Comparison of ENCODE assay signal across 16 mouse cellular contexts in the genomic region with DNA sequence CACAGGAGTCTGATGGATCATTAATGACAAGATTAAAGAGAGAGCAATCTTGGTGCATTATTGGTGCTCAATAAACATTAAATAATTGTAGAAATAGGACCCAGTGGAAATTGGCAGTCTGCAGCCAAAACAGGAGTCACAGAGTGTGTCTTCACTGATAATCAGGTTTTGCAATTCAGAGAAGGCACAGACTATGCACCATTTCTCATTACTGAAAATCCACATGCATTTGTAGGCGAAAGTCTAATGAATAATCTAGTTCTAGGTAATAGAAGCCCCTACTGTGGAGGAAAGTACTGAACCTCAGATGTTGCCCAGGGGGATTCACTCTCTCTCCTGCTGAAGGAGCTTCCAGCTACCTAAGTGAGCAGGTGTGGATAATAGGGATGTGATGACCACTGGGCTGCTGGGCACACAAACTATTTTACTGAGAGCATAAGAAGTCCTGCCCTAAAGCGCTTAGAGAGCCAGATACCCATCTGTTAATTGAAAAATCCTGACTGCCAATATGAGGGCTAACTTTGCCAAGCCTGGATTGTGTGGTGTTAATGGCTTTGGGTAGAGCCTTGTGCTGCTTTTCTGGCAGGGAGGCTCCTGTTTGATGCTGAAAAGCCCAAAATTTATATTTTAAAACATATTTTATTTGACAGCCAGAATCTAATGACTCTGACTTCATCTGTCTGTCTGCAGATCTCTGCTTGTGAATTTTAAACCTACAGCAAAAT.
DNase-seq lines count a peak whose midpoint lies in the region; ATAC-seq lines count a peak whose summit lies in the region.
"Had no signal": no experiment of that assay in that cellular context is flagged by ENCODE, and none has a peak within 500 bp of the region (broad histone marks: within the 10 kb centered on the region; RNA-seq: fewer than 3 reads in every experiment).

No protein-coding gene starts in this region.

- H3K4me3 ChIP-seq in forebrain, embryonic 15.5 days = no peak overlapping the region
- H3K4me3 ChIP-seq in forebrain, embryonic 10.5 days = no peak overlapping the region
- H3K4me3 ChIP-seq in neural tube, embryonic 14.5 days (ENCODE audit: low read depth, low read length) = no peak overlapping the region
- H3K4me3 ChIP-seq: heart, embryonic 12.5 days; midbrain, embryonic 10.5 days had no signal

- H3K9me3 ChIP-seq in forebrain, embryonic 15.5 days = no peaks in the 10 kb centered on the region
- no peaks in the 10 kb centered on the region for H3K9me3 ChIP-seq in forebrain, embryonic 10.5 days
- no peaks in the 10 kb centered on the region for H3K9me3 ChIP-seq in neural tube, embryonic 14.5 days (ENCODE audit: control insufficient read depth, low read length)
- H3K9me3 ChIP-seq: heart, embryonic 12.5 days; midbrain, embryonic 10.5 days had no signal

- no peaks in the 10 kb centered on the region for H3K36me3 ChIP-seq in forebrain, embryonic 15.5 days
- no peaks in the 10 kb centered on the region for H3K36me3 ChIP-seq in forebrain, embryonic 10.5 days (replicated peaks)
- H3K36me3 ChIP-seq in neural tube, embryonic 14.5 days (ENCODE audit: control insufficient read depth, insufficient read depth, low read length) = no peaks in the 10 kb centered on the region
- H3K36me3 ChIP-seq: heart, embryonic 12.5 days; midbrain, embryonic 10.5 days had no signal

- no peak for DNase-seq in forebrain, embryonic 10.5 days (ENCODE audit: extremely low spot score, low spot score)
- peak; percentile 13 for DNase-seq in left cerebral cortex, postnatal 4 days
- DNase-seq in left cerebral cortex, postnatal 36 days (ENCODE audit: low spot score in 2 of 2) = no peak
- peak; percentile 34 for DNase-seq in brain, embryonic 18.5 days (ENCODE audit: low read depth, low spot score)
- DNase-seq in kidney, adult 9 months = no peak
- DNase-seq: cerebellum, adult 11 months; liver; lung, adult 18-20 months; lung, postnatal 4 days; spleen, adult 18-20 months; thymus, adult 18-20 months had no signal

- H3K27me3 ChIP-seq in forebrain, embryonic 15.5 days = no peaks in the 10 kb centered on the region
- no peaks in the 10 kb centered on the region for H3K27me3 ChIP-seq in forebrain, embryonic 10.5 days (ENCODE audit: poor library complexity, severe bottlenecking)
- no peaks in the 10 kb centered on the region for H3K27me3 ChIP-seq in neural tube, embryonic 14.5 days (ENCODE audit: control insufficient read depth, insufficient read depth, low read length)
- H3K27me3 ChIP-seq: heart, embryonic 12.5 days had no signal

- ATAC-seq in forebrain, embryonic 15.5 days (replicated peaks) = peak; percentile 87
- ATAC-seq in neural tube, embryonic 14.5 days (ENCODE audit: low read depth) = peak; percentile 58; the same call in 1 of the 2 replicates
- ATAC-seq: intestine, embryonic 16.5 days had no signal

- intact Hi-C loops in left cerebral cortex, postnatal 4 days (cut with DNase I) = no loop called here
- intact Hi-C loops in left cerebral cortex, postnatal 36 days (cut with DNase I) = no loop called here

- no peak overlapping the region for H3K9ac ChIP-seq in forebrain, embryonic 15.5 days (replicated peaks)
- no peak overlapping the region for H3K9ac ChIP-seq in neural tube, embryonic 14.5 days (replicated peaks; ENCODE audit: low read depth, low read length)
- H3K9ac ChIP-seq: heart, embryonic 12.5 days had no signal

- 60% methylated on average over 2 of the region's 2 CpGs for WGBS in forebrain, embryonic 15.5 days
- 84% methylated on average over 2 of the region's 2 CpGs for WGBS in forebrain, embryonic 10.5 days
- 68% methylated on average over 2 of the region's 2 CpGs for WGBS in neural tube, embryonic 14.5 days

- no peak overlapping the region for H3K27ac ChIP-seq in forebrain, embryonic 15.5 days (replicated peaks)
- H3K27ac ChIP-seq in forebrain, embryonic 10.5 days = no peak overlapping the region
- no peak overlapping the region for H3K27ac ChIP-seq in neural tube, embryonic 14.5 days (ENCODE audit: low read depth, low read length)
- H3K27ac ChIP-seq: midbrain, embryonic 10.5 days had no signal

- no peak overlapping the region for H3K4me2 ChIP-seq in forebrain, embryonic 15.5 days (replicated peaks)
- no peak overlapping the region for H3K4me2 ChIP-seq in neural tube, embryonic 14.5 days (ENCODE audit: low read depth, low read length)
- H3K4me2 ChIP-seq: heart, embryonic 12.5 days had no signal

- H3K4me1 ChIP-seq in forebrain, embryonic 15.5 days = no peaks in the 10 kb centered on the region
- H3K4me1 ChIP-seq in forebrain, embryonic 10.5 days = no peaks in the 10 kb centered on the region
- no peaks in the 10 kb centered on the region for H3K4me1 ChIP-seq in neural tube, embryonic 14.5 days (ENCODE audit: control insufficient read depth, insufficient read depth, low read length)
- H3K4me1 ChIP-seq: heart, embryonic 12.5 days; midbrain, embryonic 10.5 days had no signal

Comparison
In these comparisons a context has a peak if more than half of its experiments do, and no peak if none do; other contexts are left out.
1. DNase-seq: peak in left cerebral cortex, postnatal 4 days (single experiment) and brain, embryonic 18.5 days (single experiment); none in forebrain, embryonic 10.5 days (single experiment), left cerebral cortex, postnatal 36 days (0 of 2) and kidney, adult 9 months (single experiment).